Mouse (Mus musculus) midbrain, embryonic 13.5 days (tissue): Measurements from ENCODE around the gene Il11ra1. TPM values are rescaled to one million over a fixed set of nuclear protein-coding genes. Genes with fewer than 3 reads are reported as not detected.

Experiments used
- ATAC-seq: fragments of 200-750 bp; cut with Nextera tagmentation; 2 replicates; pipeline ENCODE4 v1.8.0; 2017; ENCODE audit warnings: mild to moderate bottlenecking, moderate TSS enrichment, moderate library complexity
- H3K27ac ChIP-seq: fragments of 300-500 bp; sonication (generic); 2 replicates; pipeline ENCODE4 v1.5.1; 2015; ENCODE audit warnings: inconsistent platforms, mild to moderate bottlenecking, moderate library complexity
- H3K27me3 ChIP-seq: fragments of 300-500 bp; sonication (generic); 2 replicates; pipeline ENCODE4 v1.6.1; 2015; ENCODE audit warnings: mild to moderate bottlenecking, inconsistent platforms
- H3K36me3 ChIP-seq: fragments of 300-500 bp; sonication (generic); 2 replicates; pipeline ENCODE4 v1.6.1; 2015; ENCODE audit warnings: mild to moderate bottlenecking, inconsistent platforms
- H3K4me1 ChIP-seq: fragments of 300-500 bp; sonication (generic); replicated peaks from 2 replicates; pipeline ENCODE4 v1.6.1; 2015; ENCODE audit warnings: inconsistent platforms
- H3K4me2 ChIP-seq: fragments of 300-500 bp; sonication (generic); replicated peaks from 2 replicates; pipeline ENCODE4 v1.6.1; 2015; ENCODE audit warnings: moderate library complexity, mild to moderate bottlenecking, inconsistent platforms
- H3K4me3 ChIP-seq: fragments of 300-500 bp; sonication (generic); replicated peaks from 2 replicates; pipeline ENCODE4 v1.5.1; 2015; ENCODE audit warnings: mild to moderate bottlenecking, inconsistent platforms
- H3K9ac ChIP-seq: fragments of 300-500 bp; sonication (generic); replicated peaks from 2 replicates; pipeline ENCODE4 v1.6.1; 2015; ENCODE audit warnings: mild to moderate bottlenecking, inconsistent platforms
- H3K9me3 ChIP-seq: fragments of 300-500 bp; sonication (generic); 2 replicates; pipeline ENCODE4 v1.6.1; 2016; ENCODE audit warnings: mild to moderate bottlenecking, inconsistent platforms
- WGBS: fragments of 180-500 bp; shearing (Covaris S2); methylation state at CpG from one replicate; pipeline ENCODE4 v1.1.7; 2015; 5-methylcytosine and 5-hydroxymethylcytosine counted together
- polyA plus RNA-seq: library from polyadenylated mRNA; unstranded; fragments of >200 nt; fragmentation: Nextera tagmentation; extraction: Ambion mirVana; gene quantifications from 2 replicates; pipeline ENCODE4 v1.2.1, GENCODE M21; 2015

Il11ra1 gene
- polyA plus RNA-seq, 1 experiment from 2014 or later = 34.0 TPM

GRCm38 (mm10) chr4:41712421-41713196, 12.8 kb downstream of the Il11ra1 start:
- H3K27me3 ChIP-seq = no peaks in the 10 kb centered on the region
- peak overlapping the region; percentile 87 for H3K4me2 ChIP-seq
- no peaks in the 10 kb centered on the region for H3K9me3 ChIP-seq
- H3K36me3 ChIP-seq = peaks cover 36% of the 10 kb centered on the region
- 41% methylated on average over 31 of the region's 31 CpGs for WGBS
- peak overlapping the region; percentile 85 for H3K4me3 ChIP-seq
- peak overlapping the region; percentile 94 for H3K9ac ChIP-seq
- H3K4me1 ChIP-seq = peaks cover 45% of the 10 kb centered on the region
- H3K27ac ChIP-seq = peak overlapping the region; percentile 70; the same call in 1 of the 2 replicates
- ATAC-seq = peak; percentile 18

- H3K9ac ChIP-seq = peak within 1 kb of the TSS; percentile 94
- no peaks in the 10 kb centered on the region for H3K9me3 ChIP-seq
- WGBS = under 1% methylated on average over 61 of the region's 61 CpGs
- ATAC-seq = peak; percentile 73
- no peaks in the 10 kb centered on the region for H3K27me3 ChIP-seq
- H3K36me3 ChIP-seq = peaks cover 44% of the 10 kb centered on the region
- peaks cover 38% of the 10 kb centered on the region for H3K4me1 ChIP-seq
- H3K27ac ChIP-seq = peak within 1 kb of the TSS; percentile 70
- H3K4me3 ChIP-seq = peak within 1 kb of the TSS; percentile 85
- H3K4me2 ChIP-seq = peak within 1 kb of the TSS; percentile 87
These were observed 13.6 kb downstream of the Il11ra1 start, which contains the start of gene Rpp25l for GRCm38 (mm10) chr4:41713197-41714067. TSS of gene Rpp25l (minus strand) at chr4:41713534.

- Histone ChIP-seq H3K36me3 (peaks cover 53% of the 10 kb centered on the region), H3K27ac (no peak overlapping the region), H3K4me1 (peaks cover 38% of the 10 kb centered on the region), H3K4me3 (peak overlapping the region; percentile 85), H3K27me3 (no peaks in the 10 kb centered on the region), H3K9ac (no peak overlapping the region), H3K4me2 (peak overlapping the region; percentile 87), H3K9me3 (no peaks in the 10 kb centered on the region)
- no peak for ATAC-seq
- 10% methylated on average over 8 of the region's 8 CpGs for WGBS
These were observed 14.5 kb downstream of the Il11ra1 start for GRCm38 (mm10) chr4:41714276-41714675.

GRCm38 (mm10) chr4:41715082-41715481, 15.3 kb downstream of the Il11ra1 start:
- Histone ChIP-seq H3K9me3 (no peaks in the 10 kb centered on the region), H3K4me1 (peaks cover 38% of the 10 kb centered on the region), H3K4me2 (no peak overlapping the region), H3K4me3 (no peak overlapping the region), H3K27ac (no peak overlapping the region), H3K9ac (no peak overlapping the region), H3K36me3 (peaks cover 61% of the 10 kb centered on the region), H3K27me3 (no peaks in the 10 kb centered on the region)
- ATAC-seq = no peak
- 81% methylated on average over 8 of the region's 8 CpGs for WGBS

GRCm38 (mm10) chr4:41715596-41715995, 15.8 kb downstream of the Il11ra1 start:
- no peak overlapping the region for H3K9ac ChIP-seq

GRCm38 (mm10) chr4:41716834-41717233, 17.0 kb downstream of the Il11ra1 start:
- no peaks in the 10 kb centered on the region for H3K9me3 ChIP-seq
- H3K36me3 ChIP-seq = peaks cover 59% of the 10 kb centered on the region
- WGBS = 80% methylated on average over 6 of the region's 6 CpGs
- no peak for ATAC-seq
- H3K4me3 ChIP-seq = no peak overlapping the region
- no peak overlapping the region; the same call in 1 of the 2 replicates for H3K9ac ChIP-seq
- no peaks in the 10 kb centered on the region for H3K27me3 ChIP-seq
- H3K27ac ChIP-seq = no peak overlapping the region
- no peak overlapping the region for H3K4me2 ChIP-seq
- H3K4me1 ChIP-seq = peaks cover 31% of the 10 kb centered on the region

More at GRCm38 (mm10) chr4:41715596-41715995, 15.8 kb downstream of the Il11ra1 start:
- no peak overlapping the region for H3K4me2 ChIP-seq
- peaks cover 38% of the 10 kb centered on the region for H3K4me1 ChIP-seq
- peaks cover 63% of the 10 kb centered on the region for H3K36me3 ChIP-seq
- no peak overlapping the region for H3K4me3 ChIP-seq
- WGBS = 81% methylated on average over 5 of the region's 5 CpGs
- H3K27ac ChIP-seq = no peak overlapping the region
- no peak for ATAC-seq
- H3K9me3 ChIP-seq = no peaks in the 10 kb centered on the region
- H3K27me3 ChIP-seq = no peaks in the 10 kb centered on the region

GRCm38 (mm10) chr4:41722918-41723351, 23.1 kb downstream of the Il11ra1 start, which contains the start of gene Dctn3:
TSS of gene Dctn3 (minus strand) at chr4:41723170.
- H3K4me1 ChIP-seq = peaks cover 38% of the 10 kb centered on the region
- H3K4me2 ChIP-seq = peak within 1 kb of the TSS; percentile 84
- peaks cover 28% of the 10 kb centered on the region for H3K36me3 ChIP-seq
- H3K27me3 ChIP-seq = peaks cover 44% of the 10 kb centered on the region
- H3K9ac ChIP-seq = peak within 1 kb of the TSS; percentile 94
- ATAC-seq = peak; percentile 94
- peak within 1 kb of the TSS; percentile 49; the same call in 1 of the 2 replicates for H3K27ac ChIP-seq
- peak within 1 kb of the TSS; percentile 88 for H3K4me3 ChIP-seq
- H3K9me3 ChIP-seq = no peaks in the 10 kb centered on the region
- WGBS = under 1% methylated on average over 27 of the region's 27 CpGs

- no peaks in the 10 kb centered on the region for H3K36me3 ChIP-seq
- H3K27me3 ChIP-seq = peaks cover 81% of the 10 kb centered on the region
- peak overlapping the region; percentile 41; the same call in 1 of the 2 replicates for H3K9ac ChIP-seq
- peak overlapping the region; percentile 30; the same call in 1 of the 2 replicates for H3K27ac ChIP-seq
- H3K9me3 ChIP-seq = no peaks in the 10 kb centered on the region
- peaks cover 42% of the 10 kb centered on the region for H3K4me1 ChIP-seq
- peak overlapping the region; percentile 32 for H3K4me2 ChIP-seq
- no peak for ATAC-seq
- WGBS = 12% methylated on average over 20 of the region's 20 CpGs
- H3K4me3 ChIP-seq = 0 out of 2 replicates have a peak overlapping the region, but pooled peaks have one; percentile 4
These were observed 27.2 kb downstream of the Il11ra1 start for GRCm38 (mm10) chr4:41726826-41727621.

- peaks cover 75% of the 10 kb centered on the region for H3K27me3 ChIP-seq
- peak within 1 kb of the TSS; percentile 55 for H3K9ac ChIP-seq
- H3K4me3 ChIP-seq = peak within 1 kb of the TSS; percentile 39
- 2% methylated on average over 50 of the region's 50 CpGs for WGBS
- ATAC-seq = peak; percentile 53; the same call in 1 of the 2 replicates
- H3K9me3 ChIP-seq = no peaks in the 10 kb centered on the region
- peak within 1 kb of the TSS; percentile 57 for H3K4me2 ChIP-seq
- peaks cover 23% of the 10 kb centered on the region for H3K4me1 ChIP-seq
- H3K36me3 ChIP-seq = no peaks in the 10 kb centered on the region
- no peak within 1 kb of the TSS for H3K27ac ChIP-seq
These were observed 31.4 kb downstream of the Il11ra1 start, which contains the start of gene Arid3c for GRCm38 (mm10) chr4:41731052-41731765. TSS of gene Arid3c (minus strand) at chr4:41731142.

- peaks cover 13% of the 10 kb centered on the region; the same call in 1 of the 2 replicates for H3K36me3 ChIP-seq
- H3K4me3 ChIP-seq = no peak overlapping the region
- peak; percentile 35; the same call in 1 of the 2 replicates for ATAC-seq
- H3K27me3 ChIP-seq = peaks cover 16% of the 10 kb centered on the region
- no peak overlapping the region for H3K4me2 ChIP-seq
- no peak overlapping the region for H3K27ac ChIP-seq
- no peak overlapping the region for H3K9ac ChIP-seq
- no peaks in the 10 kb centered on the region for H3K9me3 ChIP-seq
- H3K4me1 ChIP-seq = peaks cover 21% of the 10 kb centered on the region
- WGBS = 46% methylated on average over 8 of the region's 8 CpGs
These were observed 37.9 kb downstream of the Il11ra1 start for GRCm38 (mm10) chr4:41737602-41738255.
